Mouse (Mus musculus) lung, postnatal 10 days (tissue): ENCODE measurements around the gene Sh3bp5.
A peak's percentile ranks its signal among the peaks of the same experiment; 100 is the strongest.

Experiments
- DNase-seq: peaks from one replicate; pipeline ENCODE4 v3.0.0; 2021

Gene Sh3bp5

DNA sequence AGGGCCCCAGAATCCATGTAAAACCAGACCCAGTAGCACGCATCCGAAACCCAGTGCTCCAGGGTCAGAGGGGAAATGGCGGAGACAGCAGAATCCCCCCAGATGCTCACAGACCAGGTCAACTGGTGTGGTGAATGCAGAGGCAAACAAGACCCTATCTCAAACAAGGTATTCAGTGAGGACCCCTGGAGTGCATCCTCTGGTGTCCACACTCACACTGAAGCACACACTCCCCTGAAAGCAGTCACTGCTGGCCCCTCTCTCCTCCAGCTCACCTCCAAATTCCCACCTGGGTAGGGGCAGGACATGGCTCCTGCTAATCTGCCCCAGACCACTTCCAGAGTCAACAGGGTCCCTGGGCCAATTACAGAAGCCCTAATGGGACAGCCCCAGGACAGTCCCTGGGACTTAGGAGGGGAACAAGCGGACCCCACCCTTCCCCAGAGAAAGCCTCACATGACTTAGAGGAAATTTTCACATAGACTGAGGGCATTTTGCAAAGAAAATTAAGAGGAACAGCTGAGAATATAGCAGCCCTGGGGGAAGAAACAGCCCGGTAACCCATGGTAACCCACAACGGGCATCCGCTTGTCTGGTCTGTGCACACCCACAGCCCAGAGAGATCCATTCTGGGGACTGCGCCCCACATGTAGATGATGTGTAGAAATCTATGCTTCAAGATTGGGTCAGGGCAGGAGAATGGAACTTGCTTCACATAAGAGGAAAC, 46.3 kb downstream of the Sh3bp5 start:
- DNase-seq = no peak

GRCm38 (mm10) chr14:31388086-31388872, 47.6 kb downstream of the Sh3bp5 start:
- DNase-seq = no peak

DNA sequence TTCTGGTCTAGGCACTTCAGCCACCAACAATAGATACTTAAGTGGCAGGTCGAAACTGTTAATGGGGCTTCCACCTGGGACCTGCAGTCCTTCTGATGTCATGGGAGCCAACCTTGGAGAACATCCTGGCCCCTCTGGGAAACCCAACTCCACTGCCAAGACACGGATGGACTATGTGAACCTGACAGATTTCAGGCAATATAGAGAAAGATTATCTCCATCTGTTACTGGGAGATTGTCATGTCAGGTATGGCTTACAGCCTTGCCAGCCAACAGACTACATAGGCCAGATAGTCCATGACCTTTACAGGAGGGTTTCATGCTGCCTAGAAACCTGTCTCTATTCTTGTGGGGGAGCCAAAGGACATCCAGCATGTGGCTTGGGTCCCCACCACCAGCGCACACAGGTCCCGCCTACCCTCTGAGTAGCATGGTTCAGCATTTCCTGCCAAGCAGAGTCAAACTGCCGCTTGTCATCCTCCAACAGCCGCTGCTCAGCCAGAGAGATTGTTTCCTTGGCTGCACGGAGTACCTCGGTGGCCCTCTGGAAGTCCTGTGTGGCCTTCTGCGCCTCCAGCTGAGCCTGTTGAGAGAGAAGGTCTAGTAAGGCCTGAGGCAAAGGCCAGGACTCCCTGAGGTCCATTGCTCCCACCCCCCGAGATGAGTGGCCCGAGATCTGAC, 48.4 kb downstream of the Sh3bp5 start:
- peak; percentile 42 for DNase-seq

GRCm38 (mm10) chr14:31385977-31386697, 49.7 kb downstream of the Sh3bp5 start:
- DNase-seq = peak; percentile 92

DNA sequence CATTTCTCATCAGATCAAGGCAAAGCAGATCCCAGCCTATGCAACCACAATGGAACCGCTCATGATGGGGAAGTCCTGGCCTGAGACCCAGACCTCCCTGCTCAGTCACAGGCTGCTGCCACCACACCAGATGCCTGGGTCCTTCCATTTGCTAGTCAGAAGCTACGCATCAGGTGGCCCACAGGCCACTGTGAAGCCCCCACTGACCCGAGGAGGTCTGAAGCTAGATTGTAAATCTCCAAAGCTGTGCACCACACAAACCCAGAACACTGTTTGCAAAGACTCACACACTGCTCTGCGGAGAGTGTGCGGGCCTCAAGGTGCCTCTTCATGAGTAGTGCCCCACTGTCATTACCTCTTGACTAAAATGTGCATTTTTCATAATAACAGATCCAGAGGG, 50.5 kb downstream of the Sh3bp5 start:
- no peak for DNase-seq

- peak; percentile 59 for DNase-seq
Measured at GRCm38 (mm10) chr14:31384366-31385323, 51.2 kb downstream of the Sh3bp5 start.

DNA sequence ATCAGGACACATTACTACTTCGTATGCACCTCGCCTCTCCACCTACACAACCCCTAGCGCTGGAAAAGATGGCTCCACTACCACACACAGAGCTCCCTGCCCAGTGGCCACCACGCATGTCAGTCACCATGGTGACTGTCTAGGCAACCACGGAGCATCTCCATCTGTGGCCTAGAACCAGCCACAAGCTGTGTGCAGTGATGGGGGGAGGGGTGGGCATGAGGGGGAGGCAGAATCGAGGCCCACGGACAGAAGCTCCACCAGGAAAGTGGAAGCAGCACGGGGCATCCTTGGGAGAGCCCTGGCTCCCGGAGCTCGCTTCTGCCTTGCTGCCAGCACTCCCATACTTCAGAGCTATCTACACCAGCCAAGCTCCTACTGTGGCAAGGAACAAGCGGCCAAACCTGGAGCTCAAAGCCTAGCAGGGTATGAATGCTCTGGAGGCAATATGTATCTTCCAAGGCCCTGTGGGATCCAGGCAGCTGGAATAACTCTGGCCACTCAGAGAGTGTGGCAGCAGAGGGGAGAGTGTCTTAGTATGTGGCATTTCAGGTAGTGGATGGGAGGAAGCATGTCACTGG, 52.3 kb downstream of the Sh3bp5 start:
- no peak for DNase-seq

GRCm38 (mm10) chr14:31382276-31382675, 53.6 kb downstream of the Sh3bp5 start:
- DNase-seq = no peak

- DNase-seq = no peak
Measured at GRCm38 (mm10) chr14:31376331-31376730, 59.5 kb downstream of the Sh3bp5 start.

GRCm38 (mm10) chr14:31374390-31374789, 61.5 kb downstream of the Sh3bp5 start:
- DNase-seq = no peak

DNA sequence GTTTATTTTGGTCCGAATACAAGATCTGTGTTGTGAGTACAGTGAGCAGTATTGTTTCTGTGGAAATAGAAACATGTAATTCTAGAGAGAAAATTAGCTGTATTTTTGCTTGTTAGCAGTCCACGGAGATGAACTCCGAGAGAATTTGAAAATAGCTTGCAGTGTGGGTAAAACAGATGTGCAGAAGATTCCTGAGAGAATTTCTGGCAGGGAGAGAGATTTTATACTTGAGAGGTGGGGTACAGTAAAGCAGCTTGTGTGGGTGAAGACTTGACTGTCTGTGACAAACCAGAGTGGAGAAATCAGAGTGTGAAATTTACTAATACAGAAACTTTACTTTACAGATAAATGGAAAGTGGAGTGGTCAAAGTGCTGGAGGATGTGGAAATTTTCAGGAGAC, 66.5 kb downstream of the Sh3bp5 start:
- DNase-seq = no peak

DNA sequence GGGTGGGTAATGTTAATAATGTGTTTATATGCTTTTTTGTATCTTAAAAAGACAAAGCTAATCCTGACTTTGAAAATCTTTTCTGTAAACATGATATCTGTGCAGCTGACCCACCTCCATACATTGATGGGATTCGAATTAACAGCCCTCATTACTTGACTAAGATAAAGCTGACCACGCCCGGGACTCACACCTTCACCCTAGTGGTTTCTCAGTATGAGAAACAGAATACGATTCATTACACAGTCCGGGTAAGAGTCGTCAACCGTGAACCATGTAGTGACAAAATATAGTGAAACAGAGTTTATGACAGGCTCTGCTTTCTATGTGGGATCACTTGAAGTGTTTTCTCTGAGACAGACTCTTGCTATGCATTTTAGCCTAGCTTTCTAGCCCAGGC, 67.9 kb downstream of the Sh3bp5 start:
- DNase-seq = no peak

DNA sequence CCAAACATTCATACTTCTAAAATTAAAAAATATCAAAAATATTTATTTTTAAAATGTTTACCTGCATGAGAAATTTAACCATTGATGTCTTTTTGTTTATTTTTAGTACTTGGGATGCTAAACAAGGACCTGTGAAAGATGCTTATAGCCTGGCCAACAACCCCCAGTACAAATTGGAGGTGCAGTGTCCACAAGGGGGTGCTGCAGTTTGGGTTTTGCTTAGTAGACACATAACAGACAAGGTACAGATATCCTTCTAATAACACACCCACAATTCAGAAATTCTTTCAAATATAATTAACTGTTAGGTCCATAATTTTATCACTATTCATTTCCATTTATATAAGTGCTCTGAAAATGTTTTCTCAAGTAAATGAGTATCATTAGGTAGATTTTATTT, 70.5 kb downstream of the Sh3bp5 start:
- peak; percentile 80 for DNase-seq

GRCm38 (mm10) chr14:31364589-31364988, 71.3 kb downstream of the Sh3bp5 start:
- no peak for DNase-seq

DNA sequence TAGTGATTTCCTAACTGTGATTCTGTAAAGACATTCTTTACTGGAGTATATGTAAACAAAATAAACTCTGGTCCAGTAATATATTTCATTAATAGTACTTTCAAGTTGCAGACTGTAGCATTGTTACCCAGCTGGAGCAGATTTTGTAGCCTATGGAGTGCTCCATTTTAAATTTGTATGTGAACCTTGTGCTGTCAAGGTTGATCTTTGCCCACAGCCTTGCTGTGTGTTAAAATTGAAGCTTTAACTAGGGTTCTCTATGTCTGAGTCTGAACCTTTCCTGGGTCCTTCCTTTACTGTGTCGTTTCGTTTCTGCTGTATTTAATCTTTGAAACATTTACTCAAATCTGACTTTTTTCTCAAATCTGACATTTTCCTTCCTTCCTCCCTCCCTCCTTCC, 73.6 kb downstream of the Sh3bp5 start:
- no peak for DNase-seq

DNA sequence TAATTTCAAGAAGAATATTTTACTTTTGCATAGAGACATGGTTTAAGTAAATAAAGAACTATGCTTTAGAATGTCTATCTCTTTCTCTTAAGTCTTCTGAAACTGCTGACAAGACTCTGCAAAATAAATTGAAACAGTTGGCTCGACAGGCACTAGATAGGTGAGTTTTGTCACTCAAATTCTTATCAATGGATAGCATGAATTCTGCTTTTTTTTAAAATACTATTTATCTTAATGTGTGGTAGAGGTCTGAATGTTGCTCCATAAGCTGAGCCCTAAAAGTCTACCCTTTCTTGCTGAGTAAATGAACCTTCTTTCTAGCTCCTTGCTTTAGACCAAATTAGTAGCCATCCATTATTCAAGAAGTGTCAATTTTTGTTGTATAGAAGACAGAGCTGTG, 90.5 kb downstream of the Sh3bp5 start:
- DNase-seq = no peak

DNA sequence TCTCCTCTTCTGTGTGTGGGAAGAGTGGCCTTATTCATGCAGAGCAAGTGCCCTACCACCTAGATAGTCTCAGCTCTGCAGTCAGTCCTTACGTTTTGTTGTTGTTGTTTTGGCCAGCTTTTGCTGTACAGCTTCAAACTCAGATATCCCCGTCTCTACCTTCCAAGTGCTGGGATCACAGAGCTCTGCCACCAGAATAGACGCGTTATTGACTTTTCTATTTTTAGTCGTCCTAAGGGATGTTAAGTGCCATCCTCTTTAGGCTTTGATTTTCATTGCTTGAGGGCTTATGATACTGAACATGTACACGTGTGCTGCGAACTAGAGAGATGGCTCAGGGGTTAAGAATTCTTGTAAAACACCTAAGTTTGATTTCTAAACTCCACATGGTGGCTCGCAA, 92.6 kb downstream of the Sh3bp5 start:
- no peak for DNase-seq

GRCm38 (mm10) chr14:31337947-31338346, 97.9 kb downstream of the Sh3bp5 start:
- DNase-seq = no peak

DNA sequence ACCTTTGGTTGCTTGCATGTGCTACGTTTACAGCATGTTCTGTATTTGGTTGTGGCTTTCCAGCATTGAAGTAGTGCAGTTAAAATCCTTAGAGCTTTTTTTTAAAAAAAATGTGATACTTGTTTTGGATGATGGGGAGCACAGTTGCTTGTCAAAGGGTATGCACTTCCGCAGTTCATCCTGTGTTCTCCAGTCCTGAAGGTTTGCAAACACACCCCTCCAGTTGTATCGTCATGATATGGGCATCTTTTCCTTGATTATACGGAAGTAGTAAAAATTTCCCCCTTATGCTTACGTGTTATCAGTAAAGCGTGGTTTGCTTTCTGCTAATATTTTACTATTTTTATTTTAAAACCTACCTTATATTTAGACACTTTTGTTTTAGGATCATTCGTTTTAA, 98.5 kb downstream of the Sh3bp5 start:
- no peak for DNase-seq

- DNase-seq = peak; percentile 98
Measured at GRCm38 (mm10) chr14:31336369-31337155, 99.3 kb downstream of the Sh3bp5 start, which contains the start of gene Capn7. TSS of gene Capn7 (plus strand) at chr14:31336638.

DNA sequence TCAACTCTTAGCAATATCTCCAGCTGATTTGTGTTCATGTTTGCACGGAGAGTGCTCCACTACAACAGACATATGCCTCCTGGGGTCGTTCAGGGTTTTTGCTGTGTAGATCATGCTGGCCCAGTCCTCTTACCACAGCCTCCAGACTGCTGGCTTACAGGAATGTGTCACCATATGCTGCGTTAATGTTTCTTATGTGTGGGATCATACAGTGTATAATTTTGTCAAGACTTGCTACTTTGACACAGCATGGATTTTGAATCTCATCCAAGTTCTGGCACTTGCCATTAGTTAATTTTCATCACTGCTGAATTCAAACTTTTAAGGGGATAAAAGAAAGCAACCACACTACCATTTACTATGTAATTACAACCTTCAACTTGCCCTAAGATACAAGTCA, 100.1 kb downstream of the Sh3bp5 start:
- DNase-seq = no peak
